In genomic region chr11:32516916-32517712, GRCm38 (mm10) we compare ENCODE assay signal across 13 mouse cellular contexts. TPM values are rescaled to one million over a fixed set of nuclear protein-coding genes. Genes with fewer than 3 reads are reported as not detected.
DNase-seq lines count a peak whose midpoint lies in the region; ATAC-seq lines count a peak whose summit lies in the region.
"Had no signal": no experiment of that assay in that cellular context is flagged by ENCODE, and none has a peak within 500 bp of the region (broad histone marks: within the 10 kb centered on the region; RNA-seq: fewer than 3 reads in every experiment).

No protein-coding gene starts in this region.

- no peaks in the 10 kb centered on the region for H3K4me1 ChIP-seq in midbrain, embryonic 11.5 days (ENCODE audit: control insufficient read depth, insufficient read depth, low read length)

- no peak overlapping the region for H3K9ac ChIP-seq in midbrain, embryonic 11.5 days (ENCODE audit: low read length)

- H3K36me3 ChIP-seq in midbrain, embryonic 11.5 days (ENCODE audit: control insufficient read depth, insufficient read depth, low read length) = peaks cover 3% of the 10 kb centered on the region; the same call in 1 of the 2 replicates

- H3K27ac ChIP-seq in midbrain, embryonic 11.5 days (ENCODE audit: low read depth, low read length) = no peak overlapping the region

- no peak overlapping the region for H3K4me3 ChIP-seq in midbrain, embryonic 11.5 days (ENCODE audit: low read depth, low read length)

- DNase-seq in frontal cortex, postnatal 14 days (ENCODE audit: low spot score in 2 of 2) = no peak
- peak; percentile 98 for DNase-seq in brain, adult 2 months (ENCODE audit: low read depth, low spot score)
- peak; percentile 52 to 61 for DNase-seq in cerebellum, postnatal 10 days
- DNase-seq in left cerebral cortex, adult 9 months (ENCODE audit: low spot score in 2 of 2) = peak; percentile 39 to 70
- no peak for DNase-seq in midbrain, embryonic 11.5 days (ENCODE audit: low spot score, missing footprints)
- no peak for DNase-seq in retina, postnatal 1 day
- DNase-seq in lung, postnatal 14 days = no peak
- DNase-seq: adrenal gland, adult 2 months; gastrocnemius, postnatal 36 days; heart, postnatal 10 days had no signal

- 92% methylated on average over 8 of the region's 8 CpGs for WGBS in midbrain, embryonic 11.5 days

- peak; percentile 90 for ATAC-seq in frontal cortex, adult (ENCODE audit: low TSS enrichment)
- ATAC-seq in midbrain, embryonic 11.5 days (ENCODE audit: low FRiP score) = no peak
- ATAC-seq: intestine, embryonic 16.5 days; midbrain, embryonic 16.5 days had no signal

- H3K27me3 ChIP-seq in midbrain, embryonic 11.5 days (ENCODE audit: control insufficient read depth, insufficient read depth, low read length) = no peaks in the 10 kb centered on the region

- H3K4me2 ChIP-seq in midbrain, embryonic 11.5 days = no peak overlapping the region

- no peaks in the 10 kb centered on the region for H3K9me3 ChIP-seq in midbrain, embryonic 11.5 days (ENCODE audit: control insufficient read depth, low read length)

RNA-seq across cellular contexts. Expression of gene Efcab9, which starts 14.8 kb away (rescaled TPM):
- polyA plus RNA-seq in midbrain, embryonic 11.5 days (2014; fragmentation: Nextera tagmentation; extraction: Ambion mirVana) = 0.23 TPM in 1 of 2 replicates, not detected in the other
- polyA plus RNA-seq: adrenal gland, adult 2 months; midbrain, embryonic 16.5 days had no signal

RNA-seq across cellular contexts. Expression of gene Stk10, which starts 16.0 kb away (rescaled TPM):
- 0.58 and 0.67 TPM in 2 replicates for polyA plus RNA-seq in midbrain, embryonic 11.5 days (2014; fragmentation: Nextera tagmentation; extraction: Ambion mirVana)

Comparison
In these comparisons a context has a peak if more than half of its experiments do, and no peak if none do; other contexts are left out.
1. DNase-seq: peak in brain, adult 2 months (single experiment), cerebellum, postnatal 10 days (2 of 2) and left cerebral cortex, adult 9 months (2 of 2); none in frontal cortex, postnatal 14 days (0 of 2), midbrain, embryonic 11.5 days (single experiment), retina, postnatal 1 day (single experiment) and lung, postnatal 14 days (single experiment).